Mouse (Mus musculus) CD4-positive, CD25-positive, alpha-beta regulatory T cell, adult 4 months (primary cell): ENCODE results near the gene Gm40193. TPM values are rescaled to one million over a fixed set of nuclear protein-coding genes. Genes with fewer than 3 reads are reported as not detected.
"Not testable (repeated sequence)": the region's sequence is repeated elsewhere in the genome, so short reads cannot be mapped to it uniquely, and the experiment has no call there.

Experiments
- ATAC-seq: one replicate; pipeline ENCODE4 v1.8.0; 2017
- polyA plus RNA-seq, 2 experiments: library from polyadenylated mRNA; unstranded; fragments of 100-300 nt; shearing (Covaris generic); gene quantifications; one replicate each; pipeline ENCODE4 v1.2.1; 2017

Gm40193 gene
- polyA plus RNA-seq, 2 experiments from 2014 or later, result not detected

DNA sequence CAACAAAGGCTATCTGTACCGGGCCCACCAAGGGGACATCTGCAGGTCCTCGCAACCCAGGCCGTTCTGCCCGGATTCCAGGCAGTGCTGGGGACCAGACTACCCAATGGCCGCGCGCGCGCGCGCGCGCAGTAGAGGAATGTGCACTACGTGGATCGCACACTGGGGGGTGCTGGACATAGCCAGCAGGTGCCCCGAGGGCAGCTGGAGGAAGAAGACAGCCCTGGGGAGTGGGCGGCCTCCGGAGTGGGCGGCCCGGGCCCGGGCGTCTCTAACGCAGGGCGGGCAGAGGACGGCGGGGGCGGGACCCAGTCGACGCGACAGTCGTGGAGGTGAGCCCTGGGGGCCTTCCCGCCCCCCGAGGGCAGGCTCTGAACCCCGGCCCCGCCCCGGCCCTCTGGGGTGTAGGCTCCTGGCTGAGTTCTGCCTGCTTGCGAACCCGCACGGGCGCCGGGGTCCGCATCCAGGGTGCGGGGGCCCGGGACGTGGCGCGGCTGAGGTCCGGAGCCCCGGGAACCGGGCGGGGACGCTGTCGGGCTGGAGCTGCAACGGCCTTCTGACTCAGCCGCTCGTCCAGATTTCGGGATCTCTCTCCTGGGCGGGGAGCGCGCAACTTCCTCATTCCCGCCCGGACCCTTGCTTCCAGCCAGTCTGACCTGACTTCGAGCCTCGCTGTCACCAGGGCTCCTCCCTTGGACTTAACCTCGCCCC, 7.3 kb upstream of the Gm40193 start, which contains the start of gene Pld2:
Pld2 (plus strand) TSS at position 188 of the 711 bp plus-strand sequence.
- ATAC-seq, result peak; percentile 95

DNA sequence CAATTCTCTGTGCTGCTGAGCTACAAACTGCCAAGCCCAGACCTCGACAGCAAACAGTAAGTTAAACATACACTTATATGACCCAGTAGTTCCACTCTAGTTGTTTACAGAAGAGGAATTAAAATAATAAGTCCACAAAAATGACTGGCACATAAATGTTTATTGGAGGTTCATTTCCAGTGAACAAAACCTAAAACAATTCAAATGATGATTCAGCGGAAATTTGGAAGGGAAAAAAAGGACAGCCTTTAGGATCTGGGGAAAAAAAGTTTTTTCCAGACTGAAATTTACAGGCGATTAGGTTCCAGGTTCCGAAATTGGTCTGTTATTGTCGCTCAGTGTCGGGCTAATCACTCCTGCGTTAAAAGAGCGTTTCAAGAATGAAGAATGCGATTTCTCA, 6.7 kb upstream of the Gm40193 start:
- no peak for ATAC-seq

DNA sequence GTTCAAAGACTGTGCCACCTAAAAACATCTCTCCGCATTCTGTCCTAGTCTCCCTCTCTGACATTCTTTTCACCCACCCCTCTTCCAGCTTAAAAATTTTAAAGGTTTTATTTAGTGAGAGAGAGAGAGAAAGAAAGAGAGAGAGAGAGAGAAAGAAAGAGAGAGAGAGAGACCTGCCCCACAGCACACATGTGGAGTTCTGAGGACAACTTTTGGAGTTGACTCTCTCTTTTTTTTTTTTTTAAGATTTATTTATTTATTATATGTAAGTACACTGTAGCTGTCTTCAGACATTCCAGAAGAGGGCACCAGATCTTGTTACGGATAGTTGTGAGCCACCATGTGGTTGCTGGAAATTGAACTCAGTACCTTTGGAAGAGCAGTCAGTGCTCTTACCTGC, 1.7 kb downstream of the Gm40193 start:
- ATAC-seq, result not testable (repeated sequence)

DNA sequence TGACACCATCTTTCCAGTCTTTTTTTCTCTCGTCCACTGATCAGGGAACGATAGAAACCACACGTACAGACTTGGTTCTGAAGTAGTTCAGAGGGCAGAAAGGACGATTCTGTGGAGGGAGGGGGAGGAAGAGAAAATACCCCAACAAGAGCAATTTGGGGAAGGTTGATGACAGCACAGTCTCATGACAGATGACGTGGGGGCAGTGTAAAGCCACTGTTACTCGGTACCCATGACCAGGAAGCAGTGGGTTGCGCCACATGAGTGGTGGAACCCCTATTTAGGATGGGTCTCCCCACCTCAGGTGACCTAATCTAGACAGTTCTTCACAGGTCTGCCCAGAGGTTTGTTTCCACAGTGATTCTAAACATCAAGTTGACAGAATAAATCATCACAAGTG, 4.1 kb downstream of the Gm40193 start:
- ATAC-seq, result no peak

DNA sequence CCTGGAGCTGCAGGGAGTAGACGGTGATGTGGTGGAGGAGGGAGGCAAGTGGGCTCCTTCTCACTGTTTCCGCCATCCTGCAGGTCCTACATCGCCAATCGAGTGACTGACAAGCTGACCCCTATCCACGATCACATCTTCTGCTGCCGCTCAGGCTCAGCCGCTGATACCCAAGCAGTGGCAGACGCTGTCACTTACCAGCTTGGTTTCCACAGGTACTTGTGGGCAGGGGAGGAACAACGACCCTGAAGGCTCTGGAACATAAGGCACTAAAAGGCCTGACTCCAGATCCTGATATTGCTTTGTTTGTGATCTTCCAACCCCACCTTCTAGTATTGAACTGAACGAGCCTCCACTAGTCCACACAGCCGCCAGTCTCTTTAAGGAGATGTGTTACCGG, 6.5 kb downstream of the Gm40193 start:
- no peak for ATAC-seq

DNA sequence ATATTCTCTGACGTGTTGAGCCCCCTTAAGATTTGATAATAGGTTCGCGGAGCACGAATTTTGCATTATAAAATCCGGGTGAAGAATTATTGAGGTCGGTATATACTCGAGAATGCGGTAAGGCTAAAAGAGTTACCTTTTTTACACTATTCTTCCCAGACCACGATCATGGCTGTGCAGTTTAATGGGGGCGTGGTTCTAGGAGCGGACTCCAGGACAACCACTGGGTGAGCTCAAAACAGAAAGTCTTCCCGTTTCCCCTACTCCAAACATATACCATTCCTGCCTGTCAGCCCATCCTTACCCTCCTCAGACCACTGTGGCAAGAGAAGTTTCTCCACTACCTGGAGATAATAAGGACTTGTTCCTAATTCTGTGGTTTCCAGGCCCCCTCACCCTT, 7.0 kb downstream of the Gm40193 start:
- no peak for ATAC-seq

DNA sequence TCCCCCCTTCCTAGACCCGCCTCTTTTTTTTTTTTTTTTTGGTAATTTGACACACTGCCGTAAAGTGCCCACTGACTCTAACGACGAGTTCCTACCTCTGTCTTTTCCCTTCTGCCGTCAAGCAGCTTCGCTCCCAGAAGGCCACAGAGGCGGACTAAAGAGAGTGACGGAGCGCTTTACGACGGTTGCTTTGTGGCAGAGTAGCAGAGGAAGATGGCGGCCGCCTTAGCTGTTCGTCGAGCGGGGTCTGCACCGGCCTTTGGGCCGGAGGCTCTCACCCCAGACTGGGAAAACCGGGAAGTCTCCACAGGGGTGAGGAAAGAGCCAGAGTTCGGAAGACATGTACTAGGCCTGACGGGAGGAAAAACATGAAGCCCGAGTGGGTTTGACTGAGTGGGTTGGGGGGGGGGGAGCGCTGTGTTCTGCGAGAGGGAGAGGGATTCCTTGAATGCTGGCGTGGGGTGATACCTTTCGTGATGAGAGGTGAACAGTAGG, 7.5 kb downstream of the Gm40193 start, which contains the start of gene Psmb6:
Psmb6 (plus strand) TSS at position 184 of the 495 bp plus-strand sequence.
- peak; percentile 97 for ATAC-seq

DNA sequence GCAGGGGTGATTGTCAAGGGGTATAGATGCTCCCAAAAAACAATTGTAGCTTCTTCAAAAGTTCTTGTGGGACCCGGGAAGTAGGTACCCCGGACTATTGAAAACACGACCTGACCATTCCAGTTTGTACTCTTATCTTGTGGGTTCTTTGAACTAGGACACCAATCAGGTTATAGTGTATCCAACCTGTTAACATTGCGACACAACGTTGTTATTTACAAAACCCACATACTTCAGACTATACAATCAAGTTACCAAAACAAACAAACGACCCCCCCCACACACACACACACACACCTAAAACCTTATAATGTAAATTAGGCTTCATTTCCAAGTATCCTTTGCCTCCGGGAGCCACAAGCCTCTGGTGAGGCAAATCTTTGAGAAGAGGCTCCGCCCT, 8.0 kb downstream of the Gm40193 start:
- ATAC-seq, result peak; percentile 9

DNA sequence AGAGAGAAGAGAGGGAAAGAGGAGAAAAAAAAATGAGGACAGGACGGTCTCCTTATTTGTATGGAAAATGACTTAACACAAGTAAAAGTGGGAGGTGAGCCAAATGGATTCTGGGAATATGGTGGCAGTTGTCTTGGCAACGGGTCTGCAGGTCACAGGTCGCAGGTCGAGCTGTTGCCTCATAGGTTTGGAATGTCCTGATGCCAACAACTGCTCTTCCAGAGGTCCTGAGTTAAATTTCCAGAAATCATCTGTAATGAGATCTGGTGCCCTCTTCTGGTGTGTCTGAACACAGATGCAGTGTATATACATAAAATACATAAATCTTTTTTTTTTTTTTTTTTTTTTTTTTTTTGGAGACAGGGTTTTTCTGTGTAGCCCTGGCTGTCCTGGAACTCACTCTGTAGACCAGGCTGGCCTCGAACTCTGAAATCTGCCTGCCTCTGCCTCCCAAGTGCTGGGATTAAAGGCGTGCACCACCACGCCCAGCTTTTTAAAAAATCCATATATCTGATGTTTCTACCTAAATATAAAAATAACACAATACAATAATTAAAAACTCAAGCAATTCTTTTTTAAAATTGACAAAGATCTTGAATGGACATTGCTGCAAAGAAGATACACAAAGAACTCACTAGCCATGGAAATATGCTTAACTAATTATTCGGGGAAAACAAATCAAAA, 9.3 kb downstream of the Gm40193 start:
- not testable (repeated sequence) for ATAC-seq

DNA sequence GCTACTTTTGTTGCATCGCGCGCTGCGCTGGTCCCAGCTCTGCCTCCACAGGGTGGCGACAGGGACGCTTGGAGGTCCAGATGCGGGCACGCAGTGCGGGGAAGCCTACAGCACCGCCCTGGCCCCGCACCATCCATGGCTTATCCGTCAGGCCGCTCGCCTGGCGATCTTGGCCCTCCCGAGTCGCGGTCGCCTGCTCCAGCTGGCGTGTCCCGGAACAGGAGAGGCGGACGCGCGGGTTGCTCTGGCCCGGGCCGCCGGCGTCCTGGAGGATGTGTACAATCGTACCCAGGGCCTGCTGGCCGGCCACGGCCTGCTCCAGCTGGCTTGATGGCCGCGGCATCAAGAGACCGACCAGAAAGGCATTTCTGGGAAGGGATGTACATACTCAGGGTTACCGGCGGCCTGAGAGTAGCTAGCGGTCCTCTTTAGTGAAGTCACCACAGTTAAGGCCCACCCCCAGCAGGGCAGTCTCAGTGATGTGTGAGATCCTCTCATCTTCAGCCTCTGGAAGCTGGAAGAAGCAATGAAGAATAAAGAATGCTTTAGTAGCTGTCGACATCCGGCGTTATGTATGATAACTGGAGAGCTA, 12.5 kb downstream of the Gm40193 start:
- no peak for ATAC-seq

DNA sequence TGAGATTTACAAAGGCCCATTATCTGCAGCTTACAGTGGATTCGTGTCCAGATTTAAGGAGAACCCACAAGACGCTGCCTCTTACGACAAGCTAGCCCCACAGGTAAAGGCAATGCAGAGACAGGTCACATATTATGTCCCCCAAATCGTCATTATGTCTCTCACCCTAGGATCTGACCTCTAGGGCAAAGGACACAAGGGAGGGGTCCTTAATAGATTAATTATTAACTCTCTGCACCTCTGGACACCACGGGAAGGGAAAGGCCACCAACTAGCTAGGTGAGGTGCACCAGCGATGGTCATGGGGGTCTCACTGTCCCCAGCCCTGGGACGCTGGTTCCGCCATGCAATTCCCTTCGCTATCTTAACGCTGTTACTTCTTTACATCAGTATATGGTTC, 13.8 kb downstream of the Gm40193 start, which contains the start of gene Gltpd2:
Gltpd2 (plus strand) TSS at position 274 of the 400 bp plus-strand sequence.
- no peak for ATAC-seq

DNA sequence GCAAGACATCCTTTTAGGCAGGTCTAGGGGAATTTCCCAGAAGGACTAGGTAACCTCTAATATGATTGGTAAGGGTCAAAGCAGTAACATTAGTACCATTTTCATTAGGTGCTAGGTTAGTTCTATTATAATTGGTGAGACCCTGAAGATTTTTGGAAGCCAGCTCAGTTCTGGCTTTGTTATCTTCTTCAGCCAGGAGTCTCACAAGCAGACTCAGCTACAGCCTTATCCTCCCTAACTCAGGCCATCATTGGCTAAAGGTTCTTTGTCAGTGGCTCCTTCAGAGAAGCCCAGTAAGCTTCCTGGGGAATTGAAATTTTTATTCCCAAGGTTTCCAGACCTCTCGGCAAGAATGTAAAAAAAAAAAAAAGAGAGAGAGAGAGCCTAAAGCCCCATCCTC, 14.3 kb downstream of the Gm40193 start:
- no peak for ATAC-seq

DNA sequence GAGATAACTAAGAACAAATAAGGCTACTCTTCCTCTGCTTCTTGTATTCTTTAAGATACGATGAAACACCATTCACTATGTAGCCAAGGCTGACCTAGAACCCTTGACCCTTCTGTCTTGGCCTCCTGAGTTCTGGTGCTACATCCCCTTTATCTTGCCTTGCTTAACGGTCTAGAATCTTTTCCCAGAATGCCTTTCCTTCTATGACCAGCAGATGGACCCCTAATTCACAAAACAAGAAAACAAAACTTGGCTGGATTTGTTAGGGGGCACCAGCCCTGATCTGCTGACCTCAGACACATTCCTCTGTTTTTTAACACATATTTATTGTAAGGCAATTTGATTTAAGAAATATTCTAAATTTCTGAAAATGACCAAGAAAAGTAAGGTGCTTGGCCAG, 16.4 kb downstream of the Gm40193 start:
- no peak for ATAC-seq

DNA sequence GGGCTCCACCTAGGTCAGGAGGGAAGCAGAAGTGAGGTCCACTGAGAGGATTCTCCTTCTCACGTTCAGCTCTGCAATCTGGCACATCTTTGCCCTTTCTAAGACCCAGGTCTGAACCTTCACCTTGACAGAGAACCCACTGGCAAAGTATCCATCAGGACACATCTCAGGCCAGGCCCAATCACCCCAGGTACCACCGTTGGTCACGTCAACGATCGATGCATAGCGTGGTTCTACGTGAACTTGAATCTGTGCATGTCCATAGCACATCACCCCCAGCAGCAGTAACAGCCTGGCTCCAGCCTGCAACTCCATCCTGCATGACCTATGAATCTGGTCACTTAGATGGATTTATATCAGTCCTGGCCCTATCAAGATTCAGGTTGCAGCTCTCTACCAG, 18.5 kb downstream of the Gm40193 start, which contains the start of gene Vmo1:
Vmo1 (minus strand) TSS at position 329 of the 400 bp plus-strand sequence.
- no peak for ATAC-seq

DNA sequence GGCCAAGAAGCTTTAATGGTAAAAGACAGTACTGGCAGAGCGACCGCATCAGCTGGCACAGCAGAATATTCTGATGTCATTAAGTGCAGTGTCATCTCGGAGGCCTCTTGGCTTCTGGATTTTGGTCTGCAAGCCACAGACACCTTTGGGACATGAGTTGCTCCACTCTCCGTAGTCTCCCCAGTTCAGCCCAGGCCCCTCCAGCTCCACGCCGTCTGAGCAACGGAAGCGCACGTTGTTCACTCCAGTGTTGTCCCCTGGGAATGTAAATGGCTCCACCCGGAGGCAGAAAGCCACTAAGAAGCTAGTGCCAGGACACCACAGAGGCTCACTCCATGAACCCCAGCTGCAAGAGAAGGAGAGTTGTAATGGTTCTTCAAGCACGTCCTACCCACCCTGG, 19.2 kb downstream of the Gm40193 start:
- ATAC-seq, result no peak

DNA sequence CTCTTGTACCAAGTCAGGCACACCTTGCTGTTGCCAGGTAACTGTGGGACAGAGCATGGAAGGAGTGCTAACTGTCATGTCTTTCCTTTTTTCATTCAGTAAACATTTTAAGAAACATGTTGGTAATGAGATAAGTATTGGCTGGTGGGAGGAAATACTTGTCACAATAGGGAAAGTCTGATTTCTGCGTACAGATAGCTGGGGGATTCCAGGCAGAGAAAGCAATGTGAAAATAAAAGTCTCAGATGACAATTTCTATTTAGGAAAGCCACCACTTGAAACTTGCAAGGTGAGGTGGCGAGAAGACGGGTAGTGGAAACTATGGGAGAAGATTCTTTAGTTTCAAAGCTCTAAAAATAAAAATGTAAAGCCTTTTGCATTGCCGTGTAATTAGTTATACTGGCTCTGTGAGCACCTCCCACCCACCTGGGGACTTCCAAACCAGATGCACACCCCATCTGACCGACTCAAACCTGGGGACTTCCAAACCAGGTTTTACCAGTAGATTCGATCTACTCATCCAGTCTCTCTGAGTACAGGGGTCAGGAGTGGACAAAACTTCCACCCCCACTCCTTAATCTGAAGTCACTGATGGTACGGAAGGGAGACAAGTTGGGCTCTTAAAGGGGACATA, 19.9 kb downstream of the Gm40193 start:
- ATAC-seq, result peak; percentile 59

DNA sequence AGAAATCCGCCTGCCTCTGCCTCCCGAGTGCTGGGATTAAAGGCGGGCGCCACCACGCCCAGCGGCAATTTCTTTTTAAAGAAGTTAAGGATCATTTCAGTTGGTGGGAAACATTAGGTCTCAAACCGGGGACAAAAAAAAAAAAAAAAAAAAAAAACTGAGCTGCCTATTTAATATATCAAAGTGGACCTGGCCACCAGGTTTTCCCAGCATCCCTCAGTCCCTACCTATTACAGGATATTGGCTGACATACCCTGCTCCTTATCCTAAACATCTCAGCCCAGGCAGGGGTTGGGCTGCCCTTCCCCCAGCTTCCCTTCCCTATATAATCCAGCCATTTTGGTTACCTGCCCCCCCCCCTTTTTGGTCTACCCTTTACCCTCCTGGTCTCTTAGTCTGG, 20.9 kb downstream of the Gm40193 start:
- ATAC-seq, result no peak

DNA sequence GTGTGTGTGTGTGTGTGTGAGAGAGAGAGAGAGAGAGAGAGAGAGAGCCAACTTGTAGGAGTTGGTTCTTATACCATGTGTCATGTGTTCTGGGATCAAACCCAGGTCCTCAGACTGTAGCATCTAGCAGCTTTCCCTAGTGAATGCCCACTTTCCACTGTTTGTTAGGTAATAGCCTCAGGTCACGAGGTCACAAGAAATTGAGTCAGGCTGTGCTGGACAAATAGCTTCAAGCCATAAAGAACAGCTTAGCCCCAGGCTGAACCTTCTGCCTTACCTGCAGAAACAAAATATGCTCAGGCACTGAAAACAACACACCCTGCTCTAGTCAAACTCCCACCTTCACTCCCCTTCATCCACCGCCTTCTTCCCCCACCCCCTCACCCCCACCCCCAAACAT, 21.5 kb downstream of the Gm40193 start:
- no peak for ATAC-seq

DNA sequence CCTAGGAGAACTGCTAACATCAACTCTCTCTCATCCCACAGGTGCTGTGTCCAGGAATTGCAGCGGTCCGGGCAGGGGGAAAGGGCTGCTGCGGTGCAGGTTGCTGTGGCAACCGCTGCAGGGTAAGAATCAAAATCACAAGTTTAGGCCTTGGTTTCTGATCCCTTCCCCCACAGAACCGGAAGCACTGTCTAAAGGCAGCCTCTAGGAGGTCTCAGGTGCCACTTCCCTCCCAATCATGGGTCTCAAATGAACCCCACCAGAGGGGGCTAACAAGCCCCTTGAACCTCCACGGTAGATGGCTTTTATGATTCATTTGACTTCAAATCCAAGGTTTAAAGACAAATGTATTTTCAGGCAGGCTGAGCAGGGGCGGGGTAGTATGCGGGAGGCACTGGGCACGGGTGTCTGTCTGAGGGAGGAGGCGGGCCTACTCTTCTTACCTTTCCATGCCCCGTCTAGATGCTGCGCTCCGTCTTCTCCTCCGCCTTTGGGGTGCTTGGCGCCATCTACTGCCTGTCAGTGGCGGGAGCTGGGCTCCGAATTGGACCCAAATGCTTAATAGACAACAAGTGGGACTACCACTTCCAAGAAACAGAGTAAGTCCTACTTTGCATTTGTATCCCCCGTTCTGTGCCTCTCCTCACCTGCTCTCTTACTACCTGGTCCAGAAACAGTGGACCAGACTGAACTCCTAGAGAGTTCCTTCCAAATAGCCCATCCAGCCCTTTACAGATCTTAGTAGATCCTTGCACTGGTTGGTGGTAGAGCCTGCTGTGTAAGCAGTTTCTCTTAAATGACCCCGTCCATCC, 22.8 kb downstream of the Gm40193 start:
- peak; percentile 71 for ATAC-seq

DNA sequence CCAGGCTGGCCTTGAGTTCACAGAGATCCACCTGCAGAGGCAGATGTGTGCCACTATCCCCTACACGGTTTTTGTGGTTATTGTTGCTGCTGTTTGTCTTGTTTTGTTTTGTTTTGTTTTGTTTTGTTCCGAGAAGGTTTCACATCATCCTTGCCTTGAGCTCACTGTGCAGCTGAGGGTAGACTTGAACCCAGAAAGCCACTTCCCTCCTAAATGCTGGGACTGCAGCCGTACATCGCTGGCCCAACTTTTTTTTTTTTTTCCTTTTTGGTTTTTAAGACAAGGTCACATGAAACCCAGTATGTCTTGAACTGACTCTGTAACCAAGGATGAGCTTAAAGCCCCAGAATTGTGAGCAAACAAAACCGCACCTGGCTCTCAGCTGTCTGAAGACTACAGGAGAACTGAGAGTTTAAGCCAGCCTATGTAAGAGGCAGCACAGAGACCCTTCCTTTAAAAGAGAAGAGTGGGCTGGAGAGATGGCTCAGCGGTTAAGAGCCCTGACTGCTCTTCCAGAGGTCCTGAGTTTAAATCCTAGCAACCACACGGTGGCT, 25.7 kb downstream of the Gm40193 start:
- ATAC-seq, result no peak

DNA sequence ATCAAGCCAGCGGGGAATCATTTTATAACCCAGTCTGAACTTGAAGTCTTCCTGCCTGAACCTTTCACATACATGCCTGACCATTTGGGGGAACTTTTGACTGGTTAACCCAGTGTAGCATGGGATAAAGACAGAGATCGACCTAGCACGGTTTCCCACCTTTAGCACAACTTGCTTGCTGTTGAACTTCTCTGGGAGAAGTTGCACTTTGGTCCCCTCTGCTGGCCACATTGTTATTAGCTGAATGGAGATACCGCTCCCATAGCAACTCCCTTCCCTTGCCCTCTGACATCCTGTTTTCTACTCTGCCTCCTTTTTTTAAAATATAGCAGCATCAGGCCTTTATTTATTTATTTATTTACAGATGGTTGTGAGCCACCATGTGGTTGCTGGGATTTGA, 26.4 kb downstream of the Gm40193 start:
- ATAC-seq, result peak; percentile 74

DNA sequence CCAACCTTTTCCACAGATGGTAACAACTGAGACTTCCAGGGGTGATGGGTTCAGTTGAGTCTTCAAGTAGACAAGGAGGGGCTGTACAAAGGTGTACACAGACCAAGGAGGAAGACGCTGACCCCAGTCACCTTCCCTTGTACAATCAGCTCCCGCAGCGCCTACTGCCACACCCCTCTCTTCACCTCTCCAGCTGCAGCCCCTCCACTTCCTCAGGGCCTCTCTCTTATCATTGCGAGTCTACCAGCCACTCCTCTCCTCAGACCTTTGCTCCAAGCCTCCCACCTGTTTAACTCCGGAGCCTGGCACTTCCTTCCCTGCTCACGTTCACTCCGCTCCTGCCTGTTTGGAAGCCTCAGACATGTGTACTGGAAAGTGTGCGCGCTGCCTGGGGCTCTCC, 27.8 kb downstream of the Gm40193 start, which contains the start of gene Tm4sf5:
Tm4sf5 (plus strand) TSS at position 275 of the 400 bp plus-strand sequence.
- ATAC-seq, result no peak
